Mouse (Mus musculus) gastrocnemius, postnatal 25 days (tissue): ENCODE measurements around the gene Cdk13. TPM values are rescaled to one million over a fixed set of nuclear protein-coding genes. Genes with fewer than 3 reads are reported as not detected.

Experiments used
- DNase-seq: peaks from one replicate; pipeline ENCODE4 v3.0.0; 2022
- long read RNA-seq, 2 experiments: library from polyadenylated mRNA; stranded (forward); transcript quantifications; one replicate each; pipeline ENCODE4 v2.0.0; 2021
- total RNA-seq, 2 experiments: library from RNA; stranded (reverse); gene quantifications; 1 replicate in 1 of 2; 2 replicates in 1 of 2; pipeline ENCODE4 v1.2.3; 2021

Gene Cdk13
- 10 to 100 TPM; 17.1 to 19.6 TPM for total RNA-seq
- long read RNA-seq, experiment 1, partial matches to known transcripts: 0 of 18 reads
- long read RNA-seq, experiment 1, other reads (novel, unspliced or antisense): 17 of 18 reads
- long read RNA-seq, experiment 2, partial matches to known transcripts: 0 of 9 reads
- long read RNA-seq, experiment 2, other reads (novel, unspliced or antisense): 9 of 9 reads

GRCm38 (mm10) chr13:17804909-17805613, at the start of gene Cdk13:
Gene Cdk13, minus strand, starts transcription at chr13:17805097.
- DNase-seq: peak; percentile 99

DNA sequence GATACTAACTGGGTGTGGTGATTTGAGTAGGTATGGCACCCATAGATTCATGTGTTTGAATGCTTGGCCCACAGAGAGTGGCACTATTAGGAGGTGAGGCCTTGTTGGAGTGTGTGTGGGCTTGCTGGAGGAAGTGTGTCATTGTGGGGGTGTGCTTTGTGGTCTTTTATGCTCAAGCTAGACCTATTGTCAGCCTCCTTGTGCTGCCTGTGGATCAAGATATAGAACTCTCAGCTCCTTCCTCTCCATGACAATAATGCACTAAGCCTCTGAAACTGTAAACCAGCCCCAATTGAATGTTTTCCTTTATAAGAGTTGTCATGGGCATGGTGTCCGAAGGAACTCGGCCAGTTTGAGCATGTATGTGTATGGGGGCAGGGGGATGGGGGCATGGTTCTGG, 38.4 kb upstream of the Cdk13 start:
- no peak for DNase-seq

GRCm38 (mm10) chr13:17842756-17843155, 37.9 kb upstream of the Cdk13 start:
- DNase-seq: no peak

DNA sequence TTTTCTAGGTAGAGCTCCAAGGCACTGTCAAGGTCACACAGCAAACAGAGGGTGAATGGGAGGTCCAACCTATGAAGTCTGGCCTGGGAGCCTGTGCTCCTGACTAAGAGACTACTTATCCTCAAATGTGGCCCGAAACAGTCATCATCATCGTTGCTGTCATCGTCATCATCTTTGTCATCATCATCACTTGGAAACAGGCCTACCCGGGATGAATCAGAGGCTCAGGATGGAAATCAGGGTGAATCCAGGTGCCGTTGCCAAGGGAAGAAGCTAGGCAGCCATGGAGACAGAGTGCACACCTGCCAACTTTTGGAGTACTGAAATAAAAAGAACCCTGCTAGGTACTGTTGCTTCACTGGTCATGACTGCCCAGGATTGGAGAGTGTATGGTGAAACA, 34.2 kb upstream of the Cdk13 start:
- DNase-seq: no peak

GRCm38 (mm10) chr13:17838484-17838851, 33.6 kb upstream of the Cdk13 start:
- no peak for DNase-seq

GRCm38 (mm10) chr13:17837610-17838483, 33.0 kb upstream of the Cdk13 start:
- no peak for DNase-seq

GRCm38 (mm10) chr13:17836808-17837207, 31.9 kb upstream of the Cdk13 start:
- no peak for DNase-seq

DNA sequence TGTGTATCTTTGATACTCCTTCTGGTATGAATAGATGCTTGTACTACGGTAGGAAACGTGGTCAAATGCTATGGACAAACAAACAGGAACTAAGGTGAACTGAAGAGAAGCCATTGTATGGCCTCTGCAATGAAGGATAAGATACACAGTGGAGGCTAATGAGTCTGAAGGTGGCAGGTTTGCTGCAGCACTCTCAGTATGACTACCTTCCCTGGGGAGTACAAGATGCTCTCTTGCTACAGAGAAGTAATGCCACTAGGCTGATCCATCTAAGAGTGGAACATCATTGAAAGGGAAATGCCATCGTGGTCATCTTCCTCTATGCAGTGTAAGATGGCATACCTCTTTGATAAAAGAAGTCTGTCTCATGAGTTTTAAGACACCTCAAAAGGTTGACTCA, 28.0 kb upstream of the Cdk13 start:
- DNase-seq: no peak

- DNase-seq: no peak
Measured at GRCm38 (mm10) chr13:17817226-17817625, 12.3 kb upstream of the Cdk13 start.

GRCm38 (mm10) chr13:17805614-17805975, 698 bp upstream of the Cdk13 start:
- no peak for DNase-seq

GRCm38 (mm10) chr13:17804058-17804841, 647 bp downstream of the Cdk13 start:
- DNase-seq: peak; percentile 51

DNA sequence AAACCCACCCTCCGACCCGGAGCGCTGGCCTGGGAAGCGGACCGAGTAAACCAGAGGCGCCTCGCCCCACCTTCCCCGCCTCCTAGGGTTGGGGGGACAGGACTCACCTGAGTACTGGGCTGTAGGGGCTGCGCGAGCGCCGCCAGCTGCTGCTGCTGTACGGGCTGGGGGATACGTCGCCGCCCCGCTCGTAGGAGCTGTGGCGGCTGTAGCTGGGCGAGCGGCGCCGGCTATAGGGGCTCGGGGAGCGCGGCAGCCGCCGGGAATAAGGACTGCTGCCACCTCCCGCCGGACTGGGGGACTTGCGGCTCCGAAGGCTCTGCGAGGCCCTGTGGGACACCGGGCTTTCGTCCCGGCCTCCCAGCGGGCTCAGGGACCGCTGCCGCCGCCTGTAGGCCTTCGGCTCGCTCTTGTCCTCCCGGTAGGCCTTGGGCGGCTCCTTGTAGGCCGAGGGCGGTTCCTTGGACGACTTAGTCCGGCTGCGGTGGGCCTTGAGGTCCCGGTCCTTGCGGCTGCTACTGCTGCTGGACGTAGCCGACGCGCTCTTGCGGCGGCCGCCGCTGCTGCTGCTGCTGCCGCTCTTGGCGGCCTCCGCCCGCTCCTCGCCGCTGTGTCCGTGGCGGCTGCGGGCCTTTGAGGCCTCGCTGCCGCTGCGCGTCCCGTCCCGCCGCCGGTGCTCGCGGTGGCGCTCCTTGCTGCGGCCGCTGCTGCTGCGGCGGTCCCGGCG, 1.4 kb downstream of the Cdk13 start:
- peak; percentile 79 for DNase-seq

GRCm38 (mm10) chr13:17802880-17803279, 2.0 kb downstream of the Cdk13 start:
- no peak for DNase-seq

- no peak for DNase-seq
Measured at GRCm38 (mm10) chr13:17799735-17800134, 5.2 kb downstream of the Cdk13 start.

DNA sequence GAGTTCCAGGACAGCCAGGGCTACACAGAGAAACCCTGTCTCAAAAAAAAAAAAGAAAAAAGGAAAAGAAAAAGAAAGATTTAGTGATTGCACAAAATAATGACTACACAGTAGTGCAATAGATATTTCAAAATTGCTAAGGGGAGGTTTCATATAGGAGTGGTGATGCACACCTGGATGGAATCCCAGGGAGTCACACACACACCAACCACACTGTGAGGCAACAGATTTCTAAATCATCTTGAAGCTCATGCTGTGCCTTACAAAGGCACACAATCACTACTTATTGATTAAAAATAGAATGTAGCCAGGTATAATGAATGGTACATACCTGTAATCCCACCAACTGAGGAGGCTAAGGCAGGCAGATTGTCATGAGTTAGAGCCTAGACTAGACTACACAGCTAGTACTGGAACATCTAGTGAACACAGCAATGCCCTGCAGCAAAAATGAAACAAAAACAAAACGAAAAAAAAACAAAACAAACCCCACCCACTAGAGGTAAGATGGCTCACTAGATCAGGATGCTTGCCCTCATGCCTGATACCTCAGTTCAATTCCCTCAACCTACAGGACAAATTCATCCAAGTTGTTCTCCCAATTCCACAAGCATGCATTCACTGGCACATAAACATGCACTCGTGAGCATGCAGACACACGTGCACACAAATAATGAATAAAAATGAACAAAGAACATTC, 9.0 kb downstream of the Cdk13 start:
- DNase-seq: no peak

- no peak for DNase-seq
Measured at GRCm38 (mm10) chr13:17783643-17784042, 21.3 kb downstream of the Cdk13 start.

GRCm38 (mm10) chr13:17779923-17780322, 25.0 kb downstream of the Cdk13 start:
- no peak for DNase-seq

DNA sequence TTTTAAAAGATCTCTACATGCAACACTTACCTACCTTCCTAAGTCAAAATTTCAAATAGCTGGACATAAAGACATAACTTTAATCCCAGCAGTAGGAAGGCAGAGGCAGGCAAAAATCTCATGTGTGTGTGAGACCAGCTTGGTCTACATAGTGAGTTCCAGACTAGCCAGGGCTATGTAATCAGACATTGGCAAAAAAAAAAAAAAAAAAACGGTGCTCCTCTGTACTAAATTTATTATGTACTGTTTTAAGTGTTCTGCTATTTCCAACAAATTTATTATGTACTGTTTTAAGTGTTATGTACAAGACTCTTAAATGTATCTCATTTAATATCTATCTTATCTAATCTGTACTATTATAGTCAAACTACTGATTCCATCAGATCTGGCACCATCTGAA, 28.6 kb downstream of the Cdk13 start:
- no peak for DNase-seq

DNA sequence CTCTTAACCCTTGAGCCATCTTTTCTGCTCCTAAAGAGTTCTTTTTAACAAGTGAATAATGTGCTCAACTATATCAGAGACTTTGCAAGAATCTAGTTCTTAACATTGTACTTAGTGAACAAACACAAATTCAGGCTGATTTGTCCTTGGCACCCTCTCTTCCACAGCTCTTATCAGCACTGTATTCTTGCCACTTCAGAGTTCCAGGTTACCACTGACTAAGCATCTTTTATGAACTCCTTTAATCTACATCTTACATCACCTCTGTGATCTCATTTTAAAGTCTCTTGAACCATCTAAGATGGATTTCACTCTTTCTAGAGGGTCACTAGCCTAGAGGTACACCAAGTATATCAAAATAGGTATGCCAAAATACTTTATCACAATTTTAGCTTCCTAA, 29.5 kb downstream of the Cdk13 start:
- DNase-seq: no peak

DNA sequence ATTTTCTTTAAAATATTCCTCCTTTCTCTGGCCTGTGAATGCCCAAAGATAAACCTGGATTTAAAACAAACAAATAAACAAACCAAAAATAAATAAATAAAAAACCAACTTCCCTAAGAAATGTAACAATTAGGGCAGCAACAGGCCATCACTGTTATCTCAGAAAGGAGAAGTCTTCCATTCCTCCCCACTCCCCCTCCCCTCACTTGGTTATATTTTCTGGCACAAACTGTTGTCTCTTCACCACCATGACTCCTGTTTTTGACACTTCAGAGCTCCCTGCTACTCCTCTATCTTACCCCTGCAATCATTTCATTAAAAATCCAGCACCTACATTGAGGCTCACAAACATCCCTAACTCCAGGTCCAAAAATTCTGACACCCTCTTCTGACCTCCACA, 31.8 kb downstream of the Cdk13 start:
- DNase-seq: no peak

DNA sequence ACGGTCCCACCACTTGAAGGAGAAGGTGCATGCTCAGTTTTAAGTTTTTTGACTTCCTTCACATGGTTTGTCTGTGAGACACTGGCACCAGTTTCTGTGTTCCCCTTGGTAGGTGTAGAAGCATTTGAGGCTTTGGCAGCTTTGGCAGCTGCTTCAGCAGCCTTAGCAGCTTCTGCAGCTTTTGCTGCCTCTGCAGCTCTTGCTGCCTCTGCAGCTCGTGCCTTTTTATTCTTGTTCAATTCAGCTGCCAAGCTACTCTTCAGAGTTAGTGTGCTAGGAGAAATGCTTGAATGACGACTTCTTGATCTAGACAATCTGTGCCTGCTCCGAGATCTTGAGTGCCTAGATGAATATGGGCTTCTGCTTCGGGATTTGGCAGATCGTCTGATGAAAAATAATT, 32.3 kb downstream of the Cdk13 start:
- DNase-seq: no peak
